Mouse (Mus musculus) embryonic fibroblast, embryonic 13.5 days (primary cell): Measurements from ENCODE around the gene Anks1b.

Experiments
- CTCF ChIP-seq: IDR thresholded peaks from 2 replicates; pipeline ENCODE4 v1.5.1; 2011; ENCODE audit warnings: mild to moderate bottlenecking, control low read depth, low read length, moderate library complexity, borderline replicate concordance; ENCODE audit not compliant: insufficient read depth
- POLR2A ChIP-seq: IDR thresholded peaks from 2 replicates; pipeline ENCODE4 v1.6.1; 2011; ENCODE audit warnings: low read depth, mild to moderate bottlenecking, control low read depth, low read length, moderate library complexity

DNA sequence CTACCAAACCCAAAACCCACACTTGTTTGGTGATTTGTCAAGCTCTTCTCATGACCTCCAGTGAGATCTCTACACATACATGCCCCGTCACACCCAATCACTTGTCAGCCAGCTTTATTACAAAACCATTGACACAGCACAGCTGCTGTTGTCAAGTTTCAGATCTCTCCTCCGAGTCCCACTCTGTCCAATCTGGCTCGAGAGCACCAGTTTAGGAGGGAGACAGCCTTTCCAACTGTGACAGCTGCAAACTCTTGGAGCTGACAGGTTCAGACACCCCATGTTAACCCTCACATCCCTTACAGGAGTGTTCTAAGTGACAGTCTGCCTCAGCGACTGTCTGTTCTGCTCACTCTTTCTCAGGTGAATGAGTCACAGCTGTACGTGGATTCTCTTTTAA lies 239.4 kb downstream of the Anks1b start:
- no peak for TF ChIP-seq CTCF
- no peak for TF ChIP-seq POLR2A
